Mouse (Mus musculus): ENCODE results near the gene Vps4a.

The Vps4a gene

GRCm38 (mm10) chr8:107052046-107052445, 21.0 kb downstream of the Vps4a start:
- DNase-seq = no peak

- DNase-seq = peak; percentile 91
Measured at GRCm38 (mm10) chr8:107056076-107056972, 25.3 kb downstream of the Vps4a start, which contains the start of the genes Cog8 and Nip7. TSS of gene Cog8 (minus strand) at chr8:107056689. TSS of gene Nip7 (plus strand) at chr8:107056877.

- DNase-seq = no peak
Measured at GRCm38 (mm10) chr8:107056973-107057369, 25.9 kb downstream of the Vps4a start.

- no peak for DNase-seq
Measured at GRCm38 (mm10) chr8:107062613-107063012, 31.6 kb downstream of the Vps4a start.

- DNase-seq = no peak
Measured at GRCm38 (mm10) chr8:107065511-107066496, 34.8 kb downstream of the Vps4a start, which contains the start of gene Tmed6. TSS of gene Tmed6 (minus strand) at chr8:107065644.

- no peak for DNase-seq
Measured at GRCm38 (mm10) chr8:107073706-107074105, 42.7 kb downstream of the Vps4a start.

GRCm38 (mm10) chr8:107074128-107074527, 43.1 kb downstream of the Vps4a start:
- DNase-seq = no peak

- no peak for DNase-seq
Measured at GRCm38 (mm10) chr8:107076239-107076888, 45.3 kb downstream of the Vps4a start.

GRCm38 (mm10) chr8:107085358-107085757, 54.3 kb downstream of the Vps4a start:
- peak; percentile 68 for DNase-seq

- DNase-seq = no peak
Measured at GRCm38 (mm10) chr8:107086018-107086417, 55.0 kb downstream of the Vps4a start.

GRCm38 (mm10) chr8:107088526-107089063, 57.6 kb downstream of the Vps4a start:
- DNase-seq = no peak

- no peak for DNase-seq
Measured at GRCm38 (mm10) chr8:107090531-107090930, 59.5 kb downstream of the Vps4a start.

Data from thymus, postnatal 4 days (tissue).